Mouse (Mus musculus) kidney, postnatal 0 days (tissue): Measurements from ENCODE around the gene Ropn1l. TPM values are rescaled to one million over a fixed set of nuclear protein-coding genes. Genes with fewer than 3 reads are reported as not detected.

Experiments used
- ATAC-seq: fragments of 200-750 bp; cut with Nextera tagmentation; replicated peaks from 2 replicates; pipeline ENCODE4 v1.8.0; 2017; ENCODE audit warnings: low read depth, moderate number of reproducible peaks, moderate TSS enrichment, moderate library complexity; ENCODE audit not compliant: low FRiP score
- DNase-seq: peaks from one replicate; pipeline ENCODE4 v3.0.0-alpha.2; 2016; ENCODE audit warnings: low spot score
- H3K27ac ChIP-seq: fragments of 300-500 bp; sonication (generic); 2 replicates; pipeline ENCODE4 v1.5.1; 2014; ENCODE audit warnings: mild to moderate bottlenecking
- H3K27me3 ChIP-seq: fragments of 300-500 bp; sonication (generic); 2 replicates; pipeline ENCODE4 v1.6.1; 2014; ENCODE audit warnings: low read length, mixed read lengths; ENCODE audit not compliant: insufficient read depth
- H3K36me3 ChIP-seq: fragments of 300-500 bp; sonication (generic); 2 replicates; pipeline ENCODE4 v1.6.1; 2014; ENCODE audit warnings: low read length, mixed read lengths; ENCODE audit not compliant: insufficient read depth
- H3K4me1 ChIP-seq: fragments of 300-500 bp; sonication (generic); replicated peaks from 2 replicates; pipeline ENCODE4 v1.6.1; 2014; ENCODE audit warnings: antibody characterized with exemption, low read length, mixed read lengths; ENCODE audit not compliant: insufficient read depth
- H3K4me2 ChIP-seq: fragments of 300-500 bp; sonication (generic); 2 replicates; pipeline ENCODE4 v1.6.1; 2014; ENCODE audit warnings: mild to moderate bottlenecking, low read length, moderate library complexity, mixed read lengths
- H3K4me3 ChIP-seq: fragments of 300-500 bp; sonication (generic); replicated peaks from 2 replicates; pipeline ENCODE4 v1.5.1; 2014; ENCODE audit warnings: low read depth, low read length
- H3K9ac ChIP-seq: fragments of 300-500 bp; sonication (generic); 2 replicates; pipeline ENCODE4 v1.6.1; 2014; ENCODE audit warnings: low read depth, low read length
- H3K9me3 ChIP-seq: fragments of 300-500 bp; sonication (generic); replicated peaks from 2 replicates; pipeline ENCODE4 v1.6.1; 2016; ENCODE audit warnings: low read length, inconsistent platforms, mixed read lengths
- CTCF ChIP-seq: IDR thresholded peaks from 2 replicates; pipeline ENCODE4 v1.5.1; 2016; ENCODE audit warnings: antibody characterized with exemption, low read depth, mild to moderate bottlenecking, moderate library complexity
- WGBS: fragments of 180-500 bp; shearing (Covaris S2); extraction: QIAGEN DNeasy Blood & Tissue Kit; methylation state at CpG from one replicate; pipeline ENCODE4 v1.1.7; 2014; 5-methylcytosine and 5-hydroxymethylcytosine counted together
- polyA plus RNA-seq: library from polyadenylated mRNA; unstranded; fragments of >200 nt; fragmentation: Nextera tagmentation; extraction: Ambion mirVana; gene quantifications from 2 replicates; pipeline ENCODE4 v1.2.1, GENCODE M21; 2015

The Ropn1l gene
- polyA plus RNA-seq, 1 experiment from 2014 or later = 5.8 TPM

GRCm38 (mm10) chr15:31466295-31466694 lies 12.8 kb upstream of the Ropn1l start:
- H3K27ac ChIP-seq = no peak overlapping the region
- DNase-seq (no peak), ATAC-seq (no peak)
- no peak for TF ChIP-seq CTCF
- H3K9ac ChIP-seq = no peak overlapping the region
- H3K9me3 ChIP-seq = no peaks in the 10 kb centered on the region
- no peaks in the 10 kb centered on the region for H3K27me3 ChIP-seq
- H3K4me3 ChIP-seq = no peak overlapping the region
- 91% methylated on average over 5 of the region's 5 CpGs for WGBS
- no peaks in the 10 kb centered on the region for H3K4me1 ChIP-seq
- no peak overlapping the region for H3K4me2 ChIP-seq
- H3K36me3 ChIP-seq = peaks cover 39% of the 10 kb centered on the region; the same call in 1 of the 2 replicates

- no peak for TF ChIP-seq CTCF
- no peak for ATAC-seq
- no peak for DNase-seq
- WGBS = 94% methylated on average over 2 of the region's 2 CpGs
- no peak overlapping the region for H3K27ac ChIP-seq
- no peak overlapping the region for H3K4me3 ChIP-seq
- no peaks in the 10 kb centered on the region for H3K9me3 ChIP-seq
- peaks cover 44% of the 10 kb centered on the region for H3K36me3 ChIP-seq
- H3K4me2 ChIP-seq = no peak overlapping the region
- no peaks in the 10 kb centered on the region for H3K4me1 ChIP-seq
- no peak overlapping the region for H3K9ac ChIP-seq
- no peaks in the 10 kb centered on the region for H3K27me3 ChIP-seq
These were observed 12.3 kb upstream of the Ropn1l start for GRCm38 (mm10) chr15:31465806-31466205.

GRCm38 (mm10) chr15:31460571-31460970 lies 7.0 kb upstream of the Ropn1l start:
- Histone ChIP-seq H3K4me3 (no peak overlapping the region), H3K9me3 (no peaks in the 10 kb centered on the region), H3K27ac (no peak overlapping the region), H3K36me3 (peaks cover 62% of the 10 kb centered on the region), H3K4me2 (no peak overlapping the region), H3K27me3 (no peaks in the 10 kb centered on the region), H3K9ac (no peak overlapping the region), H3K4me1 (no peaks in the 10 kb centered on the region)
- TF ChIP-seq CTCF = no peak
- 84% methylated on average over 2 of the region's 2 CpGs for WGBS
- DNase-seq (no peak), ATAC-seq (no peak)

- no peak overlapping the region for H3K27ac ChIP-seq
- H3K4me1 ChIP-seq = no peaks in the 10 kb centered on the region
- peaks cover 47% of the 10 kb centered on the region for H3K36me3 ChIP-seq
- WGBS = 89% methylated on average over 7 of the region's 7 CpGs
- ATAC-seq (no peak), DNase-seq (no peak)
- TF ChIP-seq CTCF = no peak
- no peak overlapping the region for H3K4me3 ChIP-seq
- H3K9ac ChIP-seq = no peak overlapping the region
- H3K9me3 ChIP-seq = no peaks in the 10 kb centered on the region
- no peaks in the 10 kb centered on the region for H3K27me3 ChIP-seq
- H3K4me2 ChIP-seq = no peak overlapping the region
These were observed 4.5 kb upstream of the Ropn1l start for GRCm38 (mm10) chr15:31458081-31458480.

GRCm38 (mm10) chr15:31456381-31456780 lies 2.8 kb upstream of the Ropn1l start:
- DNase-seq (no peak), ATAC-seq (no peak)
- H3K9ac ChIP-seq = no peak overlapping the region
- no peaks in the 10 kb centered on the region for H3K4me1 ChIP-seq
- no peak overlapping the region for H3K27ac ChIP-seq
- no peaks in the 10 kb centered on the region for H3K9me3 ChIP-seq
- peaks cover 31% of the 10 kb centered on the region for H3K36me3 ChIP-seq
- TF ChIP-seq CTCF = no peak
- no peak overlapping the region for H3K4me3 ChIP-seq
- no peak overlapping the region for H3K4me2 ChIP-seq
- 82% methylated on average over 5 of the region's 5 CpGs for WGBS
- H3K27me3 ChIP-seq = no peaks in the 10 kb centered on the region

GRCm38 (mm10) chr15:31454861-31455295 lies 1.3 kb upstream of the Ropn1l start:
- peaks cover 18% of the 10 kb centered on the region for H3K36me3 ChIP-seq
- H3K4me2 ChIP-seq = no peak overlapping the region
- DNase-seq (no peak), ATAC-seq (no peak)
- H3K9me3 ChIP-seq = no peaks in the 10 kb centered on the region
- no peaks in the 10 kb centered on the region for H3K27me3 ChIP-seq
- no peak overlapping the region for H3K9ac ChIP-seq
- WGBS = 76% methylated on average over 7 of the region's 7 CpGs
- H3K4me3 ChIP-seq = no peak overlapping the region
- no peaks in the 10 kb centered on the region for H3K4me1 ChIP-seq
- H3K27ac ChIP-seq = no peak overlapping the region
- TF ChIP-seq CTCF = no peak
